Mouse (Mus musculus) liver, embryonic 16.5 days (tissue): ENCODE measurements at regions not wholly inside any gene's neighbourhood (a gene's known extent, or its start where the extent isn't known, plus 50 kb on each side); places are given as distances from the start of the nearest gene placed in this dataset.

ENCODE experiments used
- ATAC-seq: fragments of 200-750 bp; cut with Nextera tagmentation; 2 replicates; pipeline ENCODE4 v1.8.0; 2017; ENCODE audit warnings: low read depth, mild to moderate bottlenecking, moderate number of reproducible peaks, moderate library complexity
- H3K27ac ChIP-seq: fragments of 300-500 bp; sonication (generic); 2 replicates; pipeline ENCODE4 v1.5.1; 2014; ENCODE audit warnings: mild to moderate bottlenecking, low read length
- H3K27me3 ChIP-seq: fragments of 300-500 bp; sonication (generic); 2 replicates; pipeline ENCODE4 v1.6.1; 2014; ENCODE audit warnings: low read depth, low read length, mixed read lengths; ENCODE audit not compliant: control insufficient read depth, insufficient read depth
- H3K36me3 ChIP-seq: fragments of 300-500 bp; sonication (generic); 2 replicates; pipeline ENCODE4 v1.6.1; 2014; ENCODE audit warnings: mild to moderate bottlenecking; ENCODE audit not compliant: control insufficient read depth, insufficient read depth
- H3K4me1 ChIP-seq: fragments of 300-500 bp; sonication (generic); 2 replicates; pipeline ENCODE4 v1.6.1; 2014; ENCODE audit warnings: low read depth, low read length, mixed read lengths; ENCODE audit not compliant: control insufficient read depth
- H3K4me2 ChIP-seq: fragments of 300-500 bp; sonication (generic); 2 replicates; pipeline ENCODE4 v1.6.1; 2014; ENCODE audit warnings: low read depth, low read length, mixed read lengths
- H3K4me3 ChIP-seq: fragments of 300-500 bp; sonication (generic); 2 replicates; pipeline ENCODE4 v1.5.1; 2014; ENCODE audit warnings: low read depth, mild to moderate bottlenecking, low read length
- H3K9ac ChIP-seq: fragments of 300-500 bp; sonication (generic); 2 replicates; pipeline ENCODE4 v1.6.1; 2014; ENCODE audit warnings: low read depth, low read length
- H3K9me3 ChIP-seq: fragments of 300-500 bp; sonication (generic); replicated peaks from 2 replicates; pipeline ENCODE4 v1.6.1; 2016; ENCODE audit warnings: low read length; ENCODE audit not compliant: control insufficient read depth
- WGBS: fragments of 180-500 bp; shearing (Covaris S2); extraction: QIAGEN DNeasy Blood & Tissue Kit; methylation state at CpG from one replicate; pipeline ENCODE4 v1.1.7; 2014; ENCODE audit not compliant: insufficient replicate concordance; 5-methylcytosine and 5-hydroxymethylcytosine counted together

DNA sequence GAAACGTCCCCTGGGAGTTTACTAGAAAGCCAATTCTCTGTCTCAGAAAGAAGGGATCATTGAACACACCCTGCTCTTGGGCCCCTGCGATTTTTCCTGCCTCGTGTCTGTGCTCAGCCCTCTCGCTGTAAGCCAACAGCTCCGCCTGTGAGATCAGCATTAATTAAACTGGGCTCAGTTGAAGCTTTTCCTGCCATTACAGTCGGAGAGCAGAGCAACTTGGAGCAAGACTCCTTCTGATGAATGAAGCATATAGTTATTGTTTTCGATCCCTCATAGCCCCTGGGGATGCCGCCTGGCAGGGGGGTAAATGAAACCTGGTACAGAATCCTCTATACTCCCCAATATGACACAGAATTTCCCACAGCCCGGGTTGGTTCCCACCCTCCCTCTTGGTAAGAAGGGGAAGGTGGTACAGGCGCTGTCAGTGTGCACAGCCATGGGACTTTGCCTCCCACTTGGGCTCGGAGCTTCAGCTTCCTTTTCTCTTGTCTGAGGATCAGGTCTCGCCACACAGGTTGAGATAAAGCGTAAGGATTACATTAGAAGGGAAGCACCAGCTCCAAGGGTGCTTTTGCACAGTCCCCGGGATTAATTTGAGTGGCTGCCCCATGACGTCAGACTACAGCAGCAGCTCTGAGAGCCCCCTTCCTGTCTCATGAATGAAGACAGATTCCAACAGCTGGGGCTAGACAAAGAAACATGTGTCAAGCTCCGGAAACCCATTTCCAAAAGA lies 257.1 kb downstream of the Mycn start:
- 35% methylated on average over 16 of the region's 16 CpGs for WGBS
- no peak overlapping the region for H3K4me3 ChIP-seq
- no peaks in the 10 kb centered on the region for H3K9me3 ChIP-seq
- no peak overlapping the region for H3K4me2 ChIP-seq
- no peak for ATAC-seq
- no peak overlapping the region for H3K27ac ChIP-seq
- no peaks in the 10 kb centered on the region for H3K36me3 ChIP-seq
- H3K9ac ChIP-seq, result no peak overlapping the region
- H3K4me1 ChIP-seq, result no peaks in the 10 kb centered on the region
- H3K27me3 ChIP-seq, result no peaks in the 10 kb centered on the region

DNA sequence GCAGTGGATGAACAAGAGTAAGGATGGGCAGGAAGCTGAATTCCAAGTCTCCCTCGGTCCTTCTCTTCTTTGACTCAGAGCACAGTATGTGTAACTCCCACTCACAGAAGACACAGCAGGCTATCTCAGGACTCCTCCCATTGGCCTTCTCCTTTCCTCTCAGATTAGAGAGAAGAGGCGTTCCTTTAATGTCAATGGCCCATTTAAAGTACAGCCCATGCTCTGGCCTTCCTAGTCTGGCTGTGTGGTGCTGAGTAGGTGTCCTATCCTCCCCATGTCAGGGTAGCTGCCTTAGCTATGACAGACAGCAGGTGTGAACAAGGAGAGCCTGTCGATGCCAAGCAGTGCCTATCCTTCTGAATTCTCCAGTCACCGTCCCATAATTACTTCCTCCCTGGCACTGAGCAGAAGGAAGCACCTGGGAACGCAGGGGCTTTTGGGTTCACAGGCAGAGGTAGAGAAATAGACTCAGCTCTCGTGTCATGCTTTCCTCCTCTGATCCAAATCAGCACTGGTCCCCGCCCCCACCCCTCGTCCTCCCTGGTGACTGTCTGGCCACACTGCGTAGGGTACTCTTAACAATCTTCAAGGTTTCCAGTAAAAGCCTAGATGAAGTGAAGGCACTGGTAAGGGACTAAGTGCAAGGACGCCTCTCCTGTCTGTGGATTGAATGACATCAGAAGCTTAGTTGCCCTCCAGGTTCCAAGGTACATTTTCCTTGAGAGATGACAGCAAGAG lies 257.8 kb downstream of the Mycn start:
- WGBS, result 25% methylated on average over 10 of the region's 10 CpGs
- Histone ChIP-seq H3K9me3 (no peaks in the 10 kb centered on the region), H3K4me2 (no peak overlapping the region), H3K27me3 (no peaks in the 10 kb centered on the region), H3K9ac (no peak overlapping the region), H3K4me3 (no peak overlapping the region), H3K4me1 (no peaks in the 10 kb centered on the region), H3K27ac (no peak overlapping the region), H3K36me3 (no peaks in the 10 kb centered on the region)
- ATAC-seq, result no peak

DNA sequence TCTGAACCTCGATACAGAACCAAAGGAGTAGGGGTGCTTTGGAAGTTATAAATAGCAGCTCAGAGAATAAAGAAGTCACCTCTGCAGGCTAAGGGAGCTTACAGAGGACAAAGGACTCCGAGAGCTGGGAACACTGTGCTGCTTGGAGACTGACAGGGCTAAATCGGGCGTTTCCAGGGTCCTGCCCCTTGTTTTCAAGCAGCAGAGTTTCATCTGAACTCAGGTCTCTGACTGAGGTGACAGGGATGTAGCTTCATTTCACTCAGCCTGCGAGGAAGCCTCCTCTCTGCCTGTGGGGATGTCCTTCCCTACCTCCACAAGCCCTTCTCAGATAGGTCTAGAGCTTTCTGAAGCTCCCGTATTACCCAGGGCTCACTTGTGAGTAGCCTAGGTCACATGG lies 260.6 kb downstream of the Mycn start:
- no peak overlapping the region for H3K4me2 ChIP-seq

DNA sequence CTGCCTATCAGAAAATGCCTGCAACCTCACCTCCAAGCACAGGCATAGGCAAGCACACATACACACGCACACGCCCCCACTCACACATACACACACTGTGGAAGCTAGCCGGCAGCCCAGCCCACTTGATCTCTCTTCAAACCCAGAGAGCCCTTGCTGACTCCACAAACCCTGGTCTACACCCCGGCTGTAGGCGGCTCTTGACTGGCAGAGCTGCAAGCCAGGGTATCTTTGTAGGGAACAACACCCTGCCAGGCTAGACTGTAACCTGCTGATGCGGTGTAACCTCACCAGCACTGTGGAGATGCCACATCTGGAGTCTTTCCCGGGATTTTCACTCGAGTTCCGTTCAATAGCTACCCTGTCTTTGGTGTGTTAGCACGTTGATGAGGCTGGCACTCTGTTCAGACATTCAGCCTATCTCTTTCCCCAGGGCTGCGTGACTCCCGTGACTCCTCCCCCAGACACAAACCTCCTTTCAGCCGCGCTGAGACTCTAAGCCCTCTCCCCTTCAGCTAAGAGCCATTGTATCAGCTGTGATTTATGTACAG lies 261.3 kb downstream of the Mycn start:
- Histone ChIP-seq H3K27me3 (no peaks in the 10 kb centered on the region), H3K9me3 (no peaks in the 10 kb centered on the region), H3K4me2 (no peak overlapping the region), H3K27ac (no peak overlapping the region), H3K4me1 (no peaks in the 10 kb centered on the region), H3K4me3 (no peak overlapping the region), H3K9ac (no peak overlapping the region), H3K36me3 (no peaks in the 10 kb centered on the region)
- no peak for ATAC-seq
- 23% methylated on average over 14 of the region's 14 CpGs for WGBS

More for the DNA sequence above, 260.6 kb downstream of the Mycn start:
- Histone ChIP-seq H3K27ac (no peak overlapping the region), H3K9me3 (no peaks in the 10 kb centered on the region), H3K4me3 (no peak overlapping the region), H3K36me3 (no peaks in the 10 kb centered on the region), H3K27me3 (no peaks in the 10 kb centered on the region), H3K4me1 (no peaks in the 10 kb centered on the region), H3K9ac (no peak overlapping the region)
- ATAC-seq, result no peak
- WGBS, result 39% methylated on average over 6 of the region's 6 CpGs

DNA sequence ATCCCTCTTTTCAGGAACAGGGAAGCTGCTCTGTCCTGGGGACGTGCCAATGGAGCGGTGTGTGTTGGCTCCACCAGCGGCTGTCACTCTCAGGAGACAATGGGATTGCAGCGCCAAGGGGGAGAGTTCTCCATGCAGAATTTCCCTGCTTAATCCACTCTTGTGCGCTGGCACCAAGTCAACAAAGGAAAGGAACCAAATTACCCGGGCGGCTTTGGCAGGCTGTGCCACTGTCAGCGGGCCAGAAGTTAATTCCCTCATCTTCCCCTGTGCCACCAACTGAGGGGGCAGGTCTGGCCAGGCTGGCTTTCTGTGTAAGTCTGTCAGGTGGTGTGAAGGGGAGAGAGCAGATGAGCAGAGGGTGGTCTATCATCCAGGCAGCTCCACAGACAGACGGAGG lies 265.0 kb downstream of the Mycn start:
- WGBS, result 70% methylated on average over 9 of the region's 9 CpGs
- no peak overlapping the region for H3K27ac ChIP-seq

DNA sequence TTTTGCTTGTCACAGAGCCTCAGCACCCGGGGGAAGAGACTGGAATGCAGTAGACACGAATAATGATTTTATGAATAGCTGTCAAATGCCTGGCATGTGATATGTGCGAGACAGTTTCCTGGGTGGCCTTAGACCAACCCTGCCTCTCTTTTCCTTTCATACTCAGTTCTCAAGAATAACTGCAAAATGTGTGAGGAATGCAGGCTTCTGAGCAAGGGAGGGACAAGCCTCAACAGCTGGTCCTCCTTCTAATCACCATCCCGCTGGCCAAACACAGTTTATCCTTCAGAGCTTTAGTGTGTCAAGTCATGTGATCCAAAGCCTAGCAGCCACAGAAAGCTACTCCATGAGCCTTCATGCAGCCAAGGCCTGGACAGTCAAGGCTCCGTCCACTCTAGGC lies 271.8 kb downstream of the Mycn start:
- Histone ChIP-seq H3K9ac (no peak overlapping the region), H3K27ac (no peak overlapping the region), H3K4me2 (no peak overlapping the region), H3K9me3 (no peaks in the 10 kb centered on the region), H3K36me3 (no peaks in the 10 kb centered on the region), H3K4me3 (no peak overlapping the region), H3K27me3 (no peaks in the 10 kb centered on the region), H3K4me1 (no peaks in the 10 kb centered on the region)
- no peak for ATAC-seq
- 60% methylated on average over 5 of the region's 5 CpGs for WGBS

More for the DNA sequence above, 265.0 kb downstream of the Mycn start:
- Histone ChIP-seq H3K9me3 (no peaks in the 10 kb centered on the region), H3K9ac (no peak overlapping the region), H3K27me3 (no peaks in the 10 kb centered on the region), H3K4me3 (no peak overlapping the region), H3K4me2 (no peak overlapping the region), H3K36me3 (no peaks in the 10 kb centered on the region), H3K4me1 (no peaks in the 10 kb centered on the region)
- no peak for ATAC-seq

DNA sequence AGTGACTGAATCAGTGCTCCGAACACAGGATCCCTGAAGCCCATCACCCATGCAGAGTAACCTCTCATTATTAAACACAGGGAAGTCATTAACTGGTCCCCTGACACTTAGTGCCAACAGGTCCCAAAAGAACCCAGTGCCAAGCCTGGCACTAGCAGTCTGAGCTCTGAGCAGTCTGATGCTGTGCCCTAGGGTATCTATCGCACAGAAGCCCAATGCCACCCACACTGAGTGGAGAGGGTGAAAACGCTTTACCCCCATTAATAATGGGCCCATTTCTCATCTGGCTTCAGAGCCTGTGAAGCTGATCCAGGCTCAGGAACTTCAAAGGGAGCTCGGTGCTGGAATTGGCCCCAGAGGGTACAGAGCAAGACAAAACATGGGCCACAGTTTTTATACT lies 272.8 kb downstream of the Mycn start:
- Histone ChIP-seq H3K4me1 (no peaks in the 10 kb centered on the region), H3K9ac (no peak overlapping the region), H3K4me2 (no peak overlapping the region), H3K36me3 (no peaks in the 10 kb centered on the region), H3K27ac (no peak overlapping the region), H3K9me3 (no peaks in the 10 kb centered on the region), H3K4me3 (no peak overlapping the region), H3K27me3 (no peaks in the 10 kb centered on the region)
- ATAC-seq, result no peak
- WGBS, result 66% methylated on average over 4 of the region's 4 CpGs

DNA sequence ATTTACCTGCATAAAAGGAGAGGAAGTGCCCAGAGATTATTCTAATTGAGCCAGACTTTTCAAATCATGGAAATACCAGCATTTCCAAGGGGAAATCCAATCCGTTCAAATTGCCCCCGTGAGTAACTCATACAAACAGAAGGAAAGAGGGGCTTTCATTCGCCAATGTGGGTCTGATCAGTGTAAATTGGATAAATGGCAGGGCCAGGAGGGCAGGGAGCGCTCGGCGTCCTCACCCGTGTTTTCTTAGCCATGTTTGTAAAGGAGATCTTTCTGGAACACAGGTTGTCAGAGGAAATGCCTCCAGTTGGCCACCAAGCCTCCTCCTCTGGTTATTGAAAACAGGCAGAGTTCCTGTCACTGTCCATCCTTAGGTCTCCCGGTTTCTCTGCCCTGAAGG lies 286.1 kb downstream of the Mycn start:
- no peak for ATAC-seq
- Histone ChIP-seq H3K4me1 (no peaks in the 10 kb centered on the region), H3K27me3 (no peaks in the 10 kb centered on the region), H3K9me3 (no peaks in the 10 kb centered on the region), H3K9ac (no peak overlapping the region), H3K27ac (no peak overlapping the region), H3K36me3 (no peaks in the 10 kb centered on the region), H3K4me3 (no peak overlapping the region), H3K4me2 (no peak overlapping the region)
- 77% methylated on average over 8 of the region's 8 CpGs for WGBS

DNA sequence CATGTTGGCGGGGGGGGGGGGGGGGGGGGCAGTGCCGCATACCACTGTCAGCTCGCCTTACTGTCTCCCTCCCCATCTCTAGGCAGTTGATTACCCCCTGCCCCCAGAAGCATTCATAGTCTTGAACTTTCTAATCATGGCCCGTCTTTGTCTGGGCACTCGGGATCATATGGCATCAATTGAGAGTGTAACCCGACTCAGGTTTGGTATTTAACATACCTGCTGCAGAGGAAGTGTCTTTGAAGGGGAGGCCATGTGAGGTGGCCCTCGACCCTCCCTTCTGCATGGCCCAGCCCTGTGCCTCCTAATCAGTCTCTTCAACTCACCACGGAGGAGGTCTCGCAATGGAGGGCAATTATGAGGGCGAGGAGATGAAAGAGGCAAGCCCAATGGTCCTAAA lies 286.5 kb downstream of the Mycn start:
- WGBS, result 58% methylated on average over 9 of the region's 10 CpGs
- Histone ChIP-seq H3K4me3 (no peak overlapping the region), H3K27me3 (no peaks in the 10 kb centered on the region), H3K4me1 (no peaks in the 10 kb centered on the region), H3K27ac (no peak overlapping the region), H3K36me3 (no peaks in the 10 kb centered on the region), H3K9ac (no peak overlapping the region), H3K4me2 (no peak overlapping the region), H3K9me3 (no peaks in the 10 kb centered on the region)
- no peak for ATAC-seq
